Mouse (Mus musculus): Measurements from ENCODE around the gene Tmem98. TPM values are rescaled to one million over a fixed set of nuclear protein-coding genes. Genes with fewer than 3 reads are reported as not detected.

The Tmem98 gene
- polyA plus RNA-seq, 1 experiment from 2014 or later: 93.2 TPM

- WGBS: 33% methylated on average over 3 of the region's 3 CpGs
- Histone ChIP-seq H3K4me2 (ENCODE audit: low read length) (no peak overlapping the region), H3K27me3 (ENCODE audit: insufficient read depth, low read length) (no peaks in the 10 kb centered on the region), H3K9me3 (replicated peaks; ENCODE audit: low read length) (no peaks in the 10 kb centered on the region), H3K27ac (no peak overlapping the region), H3K4me1 (replicated peaks; ENCODE audit: insufficient read depth, low read length) (no peaks in the 10 kb centered on the region), H3K9ac (ENCODE audit: low read depth, low read length) (no peak overlapping the region), H3K36me3 (ENCODE audit: insufficient read depth, low read length) (no peaks in the 10 kb centered on the region), H3K4me3 (replicated peaks; ENCODE audit: low read depth, low read length) (no peak overlapping the region)
- ATAC-seq (replicated peaks; ENCODE audit: low FRiP score, low read depth) (no peak), DNase-seq (ENCODE audit: low spot score) (peak; percentile 16)
- TF ChIP-seq CTCF (IDR thresholded peaks at IDR 0.05; ENCODE audit: low read depth): peak; percentile 69
Observed at GRCm38 (mm10) chr11:80799979-80800378, 10.0 kb upstream of the Tmem98 start.

- DNase-seq (ENCODE audit: low spot score) (peak; percentile 19), ATAC-seq (replicated peaks; ENCODE audit: low FRiP score, low read depth) (no peak)
- TF ChIP-seq CTCF (IDR thresholded peaks at IDR 0.05; ENCODE audit: low read depth): no peak
- H3K27ac ChIP-seq: peak overlapping the region; percentile 42; the same call in 1 of the 2 replicates
- no peaks in the 10 kb centered on the region for H3K4me1 ChIP-seq (replicated peaks; ENCODE audit: insufficient read depth, low read length)
- no peak overlapping the region for H3K4me2 ChIP-seq (ENCODE audit: low read length)
- 16% methylated on average over 3 of the region's 3 CpGs for WGBS
- no peaks in the 10 kb centered on the region for H3K36me3 ChIP-seq (ENCODE audit: insufficient read depth, low read length)
- H3K9me3 ChIP-seq (replicated peaks; ENCODE audit: low read length): no peaks in the 10 kb centered on the region
- no peak overlapping the region for H3K4me3 ChIP-seq (replicated peaks; ENCODE audit: low read depth, low read length)
- no peaks in the 10 kb centered on the region for H3K27me3 ChIP-seq (ENCODE audit: insufficient read depth, low read length)
- no peak overlapping the region for H3K9ac ChIP-seq (ENCODE audit: low read depth, low read length)
Observed at GRCm38 (mm10) chr11:80802706-80803105, 7.3 kb upstream of the Tmem98 start.

- DNase-seq (ENCODE audit: low spot score) (peak; percentile 83), ATAC-seq (replicated peaks; ENCODE audit: low FRiP score, low read depth) (no peak)
- WGBS: 56% methylated on average over 6 of the region's 6 CpGs
- H3K9ac ChIP-seq (ENCODE audit: low read depth, low read length): no peak overlapping the region
- H3K4me2 ChIP-seq (ENCODE audit: low read length): no peak overlapping the region
- peaks cover 5% of the 10 kb centered on the region; the same call in 1 of the 2 replicates for H3K4me1 ChIP-seq (replicated peaks; ENCODE audit: insufficient read depth, low read length)
- H3K27ac ChIP-seq: no peak overlapping the region
- H3K27me3 ChIP-seq (ENCODE audit: insufficient read depth, low read length): no peaks in the 10 kb centered on the region
- H3K9me3 ChIP-seq (replicated peaks; ENCODE audit: low read length): no peaks in the 10 kb centered on the region
- no peak overlapping the region for H3K4me3 ChIP-seq (replicated peaks; ENCODE audit: low read depth, low read length)
- peak; percentile 54 for TF ChIP-seq CTCF (IDR thresholded peaks at IDR 0.05; ENCODE audit: low read depth)
- peaks cover 2% of the 10 kb centered on the region; the same call in 1 of the 2 replicates for H3K36me3 ChIP-seq (ENCODE audit: insufficient read depth, low read length)
Observed at GRCm38 (mm10) chr11:80808551-80809070, 1.4 kb upstream of the Tmem98 start.

- Histone ChIP-seq H3K27me3 (ENCODE audit: insufficient read depth, low read length) (no peaks in the 10 kb centered on the region), H3K9me3 (replicated peaks; ENCODE audit: low read length) (no peaks in the 10 kb centered on the region), H3K4me3 (replicated peaks; ENCODE audit: low read depth, low read length) (peak overlapping the region; percentile 63), H3K4me1 (replicated peaks; ENCODE audit: insufficient read depth, low read length) (peaks cover 5% of the 10 kb centered on the region; the same call in 1 of the 2 replicates), H3K36me3 (ENCODE audit: insufficient read depth, low read length) (peaks cover 6% of the 10 kb centered on the region; the same call in 1 of the 2 replicates), H3K27ac (peak overlapping the region; percentile 77), H3K9ac (ENCODE audit: low read depth, low read length) (peak overlapping the region; percentile 83), H3K4me2 (ENCODE audit: low read length) (peak overlapping the region; percentile 85)
- 29% methylated on average over 6 of the region's 6 CpGs for WGBS
- DNase-seq (ENCODE audit: low spot score) (peak; percentile 37), ATAC-seq (replicated peaks; ENCODE audit: low FRiP score, low read depth) (peak; percentile 44; the same call in 1 of the 2 replicates)
- TF ChIP-seq CTCF (IDR thresholded peaks at IDR 0.05; ENCODE audit: low read depth): no peak
Observed at GRCm38 (mm10) chr11:80809666-80809992, 346 bp upstream of the Tmem98 start.

GRCm38 (mm10) chr11:80811156-80811555, 1.2 kb downstream of the Tmem98 start:
- H3K27ac ChIP-seq: 0 out of 2 replicates have a peak overlapping the region, but pooled peaks have one; percentile 77
- WGBS: 18% methylated on average over 5 of the region's 5 CpGs

DNA sequence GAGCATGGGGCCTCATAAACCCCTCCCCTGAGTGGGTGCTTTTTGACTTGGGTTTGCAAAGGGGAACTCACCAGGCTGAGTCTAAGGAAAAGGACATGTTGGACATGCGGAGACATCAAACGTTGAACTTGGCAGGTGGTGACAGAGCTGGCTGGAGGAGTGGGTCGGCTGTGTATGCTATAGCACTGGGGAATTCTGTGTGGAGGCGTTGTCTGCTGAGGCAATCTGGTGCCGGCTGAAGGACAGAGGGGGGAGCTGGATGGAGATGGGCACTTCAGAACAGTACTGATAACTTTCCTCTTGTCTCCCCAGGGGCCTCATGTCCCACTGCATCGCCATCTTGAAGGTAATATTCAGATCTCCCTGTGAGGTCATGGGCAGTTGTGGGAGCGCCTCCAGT, 5.4 kb downstream of the Tmem98 start:
- Histone ChIP-seq H3K4me1 (replicated peaks; ENCODE audit: insufficient read depth, low read length) (peaks cover 7% of the 10 kb centered on the region; the same call in 1 of the 2 replicates), H3K9ac (ENCODE audit: low read depth, low read length) (no peak overlapping the region), H3K27me3 (ENCODE audit: insufficient read depth, low read length) (no peaks in the 10 kb centered on the region), H3K4me3 (replicated peaks; ENCODE audit: low read depth, low read length) (no peak overlapping the region), H3K4me2 (ENCODE audit: low read length) (no peak overlapping the region), H3K36me3 (ENCODE audit: insufficient read depth, low read length) (peaks cover 23% of the 10 kb centered on the region), H3K9me3 (replicated peaks; ENCODE audit: low read length) (no peaks in the 10 kb centered on the region), H3K27ac (no peak overlapping the region)
- ATAC-seq (replicated peaks; ENCODE audit: low FRiP score, low read depth) (no peak), DNase-seq (ENCODE audit: low spot score) (no peak)
- no peak for TF ChIP-seq CTCF (IDR thresholded peaks at IDR 0.05; ENCODE audit: low read depth)
- 80% methylated on average over 7 of the region's 7 CpGs for WGBS

More at GRCm38 (mm10) chr11:80811156-80811555, 1.2 kb downstream of the Tmem98 start:
- Histone ChIP-seq H3K36me3 (ENCODE audit: insufficient read depth, low read length) (peaks cover 14% of the 10 kb centered on the region; the same call in 1 of the 2 replicates), H3K4me3 (replicated peaks; ENCODE audit: low read depth, low read length) (peak overlapping the region; percentile 63), H3K4me1 (replicated peaks; ENCODE audit: insufficient read depth, low read length) (peaks cover 5% of the 10 kb centered on the region; the same call in 1 of the 2 replicates), H3K9me3 (replicated peaks; ENCODE audit: low read length) (no peaks in the 10 kb centered on the region), H3K27me3 (ENCODE audit: insufficient read depth, low read length) (no peaks in the 10 kb centered on the region), H3K4me2 (ENCODE audit: low read length) (peak overlapping the region; percentile 85), H3K9ac (ENCODE audit: low read depth, low read length) (peak overlapping the region; percentile 83; the same call in 1 of the 2 replicates)
- ATAC-seq (replicated peaks; ENCODE audit: low FRiP score, low read depth): no peak
- peak; percentile 38 for DNase-seq (ENCODE audit: low spot score)
- TF ChIP-seq CTCF (IDR thresholded peaks at IDR 0.05; ENCODE audit: low read depth): no peak
